Mouse (Mus musculus) liver, embryonic 13.5 days (tissue): ENCODE results near the gene Coa6. TPM values are rescaled to one million over a fixed set of nuclear protein-coding genes. Genes with fewer than 3 reads are reported as not detected.

Experiments
- ATAC-seq: fragments of 200-750 bp; cut with Nextera tagmentation; 2 replicates; pipeline ENCODE4 v1.8.0; 2017; ENCODE audit warnings: low read depth, mild to moderate bottlenecking, moderate number of reproducible peaks, moderate library complexity
- DNase-seq: peaks from one replicate; pipeline ENCODE4 v3.0.0; 2022
- H3K27ac ChIP-seq: fragments of 300-500 bp; sonication (generic); 2 replicates; pipeline ENCODE4 v1.5.1; 2015; ENCODE audit warnings: moderate library complexity, mild to moderate bottlenecking, inconsistent platforms
- H3K27me3 ChIP-seq: fragments of 300-500 bp; sonication (generic); 2 replicates; pipeline ENCODE4 v1.6.1; 2015; ENCODE audit warnings: mild to moderate bottlenecking, inconsistent platforms
- H3K36me3 ChIP-seq: fragments of 300-500 bp; sonication (generic); 2 replicates; pipeline ENCODE4 v1.6.1; 2015; ENCODE audit warnings: mild to moderate bottlenecking, inconsistent platforms
- H3K4me1 ChIP-seq: fragments of 300-500 bp; sonication (generic); replicated peaks from 2 replicates; pipeline ENCODE4 v1.6.1; 2015; ENCODE audit warnings: inconsistent platforms
- H3K4me2 ChIP-seq: fragments of 300-500 bp; sonication (generic); 2 replicates; pipeline ENCODE4 v1.6.1; 2015; ENCODE audit warnings: inconsistent platforms, mild to moderate bottlenecking, moderate library complexity
- H3K4me3 ChIP-seq: fragments of 300-500 bp; sonication (generic); replicated peaks from 2 replicates; pipeline ENCODE4 v1.5.1; 2015; ENCODE audit warnings: mild to moderate bottlenecking, inconsistent platforms
- H3K9ac ChIP-seq: fragments of 300-500 bp; sonication (generic); 2 replicates; pipeline ENCODE4 v1.6.1; 2015; ENCODE audit warnings: mild to moderate bottlenecking, inconsistent platforms
- H3K9me3 ChIP-seq: fragments of 300-500 bp; sonication (generic); replicated peaks from 2 replicates; pipeline ENCODE4 v1.6.1; 2016; ENCODE audit warnings: inconsistent platforms
- WGBS: fragments of 180-500 bp; shearing (Covaris S2); methylation state at CpG from one replicate; pipeline ENCODE4 v1.1.7; 2015; ENCODE audit not compliant: insufficient replicate concordance; 5-methylcytosine and 5-hydroxymethylcytosine counted together
- polyA plus RNA-seq: library from polyadenylated mRNA; unstranded; fragments of >200 nt; fragmentation: Nextera tagmentation; extraction: Ambion mirVana; gene quantifications from 2 replicates; pipeline ENCODE4 v1.2.1, GENCODE M21; 2015

The Coa6 gene
- polyA plus RNA-seq, 1 experiment from 2014 or later = 39.8 TPM

DNA sequence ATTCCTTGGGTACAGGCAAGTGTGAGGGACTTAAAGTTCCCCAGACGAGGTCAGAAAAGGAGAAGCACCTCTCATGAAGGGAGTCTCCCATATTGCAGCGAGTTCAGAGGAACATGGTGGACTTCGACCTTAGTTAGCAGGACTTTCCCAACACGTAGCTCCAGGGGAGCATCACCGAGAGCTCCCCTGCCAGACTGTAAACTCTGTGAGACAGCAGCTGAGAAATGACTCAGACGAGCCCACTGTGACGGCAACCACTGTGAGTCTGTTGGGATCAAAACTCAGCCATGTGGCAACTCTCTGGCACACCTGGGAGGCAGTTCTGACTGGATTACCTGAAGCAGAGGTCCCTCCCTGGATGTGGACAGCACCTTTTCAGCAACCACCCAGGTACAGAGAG lies 41.8 kb downstream of the Coa6 start:
- ATAC-seq (no peak), DNase-seq (no peak)
- 70% methylated on average over 7 of the region's 7 CpGs for WGBS
- Histone ChIP-seq H3K4me2 (no peak overlapping the region), H3K27me3 (no peaks in the 10 kb centered on the region), H3K4me1 (0 out of 2 replicates have a peak, but pooled peaks cover 8% of the 10 kb centered on the region), H3K36me3 (peaks cover 63% of the 10 kb centered on the region), H3K9me3 (no peaks in the 10 kb centered on the region), H3K9ac (no peak overlapping the region), H3K27ac (no peak overlapping the region), H3K4me3 (no peak overlapping the region)

DNA sequence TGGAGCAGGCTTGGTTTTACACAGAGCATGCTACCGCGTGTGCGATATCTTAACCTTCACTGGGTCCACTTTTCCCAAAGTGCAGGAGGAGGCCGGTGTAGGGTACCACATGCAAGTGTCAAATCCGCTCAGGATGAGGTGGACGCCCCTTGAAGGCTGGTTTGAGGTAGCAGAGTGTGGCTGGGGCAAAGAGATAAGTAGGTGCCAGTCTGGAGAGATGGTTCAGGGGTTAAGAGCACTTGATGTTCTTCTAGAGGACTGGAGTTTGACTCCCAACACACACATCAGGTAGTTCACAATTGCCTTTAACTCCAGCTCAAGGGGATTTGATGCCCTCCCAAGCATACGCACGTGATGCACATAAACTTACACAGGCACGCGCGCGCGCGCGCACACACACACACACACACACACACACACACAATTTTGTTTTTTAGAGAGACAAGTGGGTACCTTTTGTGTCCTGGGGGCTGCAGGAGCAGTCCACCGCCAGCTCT lies 51.5 kb downstream of the Coa6 start:
- peaks cover 23% of the 10 kb centered on the region for H3K36me3 ChIP-seq
- DNase-seq (peak; percentile 26), ATAC-seq (peak; percentile 77)
- H3K9me3 ChIP-seq = no peaks in the 10 kb centered on the region
- peaks cover 16% of the 10 kb centered on the region for H3K27me3 ChIP-seq
- H3K9ac ChIP-seq = peak overlapping the region; percentile 78
- H3K27ac ChIP-seq = peak overlapping the region; percentile 40; the same call in 1 of the 2 replicates
- H3K4me2 ChIP-seq = peak overlapping the region; percentile 86
- peak overlapping the region; percentile 79 for H3K4me3 ChIP-seq
- 2% methylated on average over 16 of the region's 16 CpGs for WGBS
- H3K4me1 ChIP-seq = peaks cover 27% of the 10 kb centered on the region

DNA sequence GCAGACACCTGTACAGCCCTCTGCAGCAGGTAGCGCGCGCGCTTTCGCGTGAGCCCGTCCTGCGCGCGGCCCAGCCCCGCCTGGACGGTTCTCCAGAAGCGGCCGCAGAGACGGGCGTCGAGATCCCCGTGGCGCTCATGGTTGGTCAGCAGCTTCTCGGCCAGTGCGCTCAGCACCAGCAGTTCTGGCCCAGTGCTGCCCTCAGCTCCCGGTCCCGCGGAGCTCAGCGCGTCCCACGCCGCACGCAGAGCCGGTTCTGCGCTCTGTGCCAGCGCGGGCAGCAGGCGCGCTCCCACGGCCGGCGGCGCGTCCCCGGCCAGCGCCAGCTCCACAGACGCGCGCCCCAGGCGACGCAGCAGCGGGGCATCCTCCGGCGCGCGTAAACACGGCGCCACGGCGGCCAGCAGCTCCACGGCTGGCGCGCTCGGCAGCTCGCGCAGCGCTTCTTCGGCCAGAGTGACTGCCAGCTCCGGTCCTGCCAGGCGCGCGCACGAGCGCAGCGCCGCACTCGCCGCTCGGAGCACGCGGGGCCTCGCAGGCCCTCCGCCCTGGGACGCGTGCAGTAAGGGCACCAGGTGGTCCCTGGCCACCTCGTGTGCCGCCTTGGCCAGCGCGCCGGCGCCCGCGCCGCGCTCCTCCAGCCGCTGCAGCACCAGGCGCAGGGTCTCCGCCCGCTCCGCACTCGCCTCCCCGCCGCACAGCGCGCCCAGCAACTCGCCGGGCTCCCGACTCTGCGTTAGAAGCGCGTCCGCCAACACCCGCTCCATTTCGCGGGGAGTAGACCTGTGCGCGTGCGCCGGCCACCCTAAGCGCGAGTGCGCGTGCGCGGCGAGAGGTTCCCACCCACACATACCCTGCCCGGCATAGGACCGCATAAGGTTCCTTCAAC lies 52.2 kb downstream of the Coa6 start, which contains the start of gene Tarbp1:
Gene Tarbp1 (minus strand): TSS at position 767 of the 889 bp plus-strand sequence.
- Histone ChIP-seq H3K36me3 (peaks cover 17% of the 10 kb centered on the region), H3K4me3 (peak within 1 kb of the TSS; percentile 79), H3K27ac (peak within 1 kb of the TSS; percentile 47), H3K4me2 (peak within 1 kb of the TSS; percentile 86), H3K4me1 (peaks cover 27% of the 10 kb centered on the region), H3K9ac (peak within 1 kb of the TSS; percentile 78), H3K9me3 (no peaks in the 10 kb centered on the region), H3K27me3 (peaks cover 16% of the 10 kb centered on the region)
- DNase-seq (peak; percentile 77), ATAC-seq (peak; percentile 84)
- WGBS = under 1% methylated on average over 124 of the region's 124 CpGs

Other genes starting within 250 kb of the Coa6 start
- not detected in 2 replicates for gene Slc35f3, start 124.0 kb upstream of the Coa6 start, polyA plus RNA-seq
- 1.3 and 1.6 TPM in 2 replicates for gene Tarbp1, start 52.5 kb downstream of the Coa6 start, polyA plus RNA-seq
- gene Irf2bp2, start 171.5 kb downstream of the Coa6 start, polyA plus RNA-seq = 3.8 and 4.0 TPM in 2 replicates